Mouse (Mus musculus): Measurements from ENCODE around the gene Lhx8. TPM values are rescaled to one million over a fixed set of nuclear protein-coding genes. Genes with fewer than 3 reads are reported as not detected.

Gene Lhx8
- not detected in 2 replicates for polyA plus RNA-seq (2014; fragmentation: Nextera tagmentation; extraction: Ambion mirVana)

GRCm38 (mm10) chr3:154330181-154331002, at the start of gene Lhx8:
Gene Lhx8, minus strand, starts transcription at chr3:154330659.
- H3K4me2 ChIP-seq (ENCODE audit: low read depth, low read length): no peak within 1 kb of the TSS
- no peaks in the 10 kb centered on the region for H3K9me3 ChIP-seq (ENCODE audit: control insufficient read depth, low read length)
- no peak within 1 kb of the TSS for H3K4me3 ChIP-seq (ENCODE audit: low read depth, low read length)
- no peak within 1 kb of the TSS for H3K27ac ChIP-seq (ENCODE audit: low read depth, low read length)
- H3K27me3 ChIP-seq (ENCODE audit: control insufficient read depth, insufficient read depth, low read length): peaks cover 52% of the 10 kb centered on the region
- peaks cover 7% of the 10 kb centered on the region for H3K4me1 ChIP-seq (ENCODE audit: control insufficient read depth, insufficient read depth, low read length)
- under 1% methylated on average over 28 of the region's 28 CpGs for WGBS
- no peak within 1 kb of the TSS for H3K9ac ChIP-seq (replicated peaks; ENCODE audit: low read depth, low read length)
- ATAC-seq (ENCODE audit: low read depth): no peak
- no peaks in the 10 kb centered on the region for H3K36me3 ChIP-seq (ENCODE audit: control insufficient read depth, insufficient read depth, low read length)

DNA sequence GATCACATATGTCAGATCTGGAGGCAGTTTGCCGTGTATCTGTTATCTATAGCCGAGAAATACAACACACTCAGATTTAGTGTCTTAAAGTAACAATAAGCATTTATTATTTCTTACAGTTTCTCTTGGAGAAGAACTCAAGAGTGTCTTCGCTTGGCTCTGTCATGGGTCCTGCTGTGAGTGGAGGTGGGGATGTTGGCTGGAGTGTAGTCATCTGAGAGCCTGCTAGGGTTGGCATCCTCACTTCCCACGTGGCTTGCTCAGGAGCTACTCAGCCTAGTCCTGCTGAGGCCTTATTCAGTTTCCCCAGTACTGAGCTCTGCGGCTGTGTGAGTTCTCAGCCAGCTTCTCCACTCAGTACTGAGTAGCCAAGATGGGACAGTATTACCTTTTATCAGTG, 43.1 kb upstream of the Lhx8 start:
- ATAC-seq (ENCODE audit: low read depth): no peak
- H3K36me3 ChIP-seq (ENCODE audit: control insufficient read depth, insufficient read depth, low read length): no peaks in the 10 kb centered on the region
- H3K27me3 ChIP-seq (ENCODE audit: control insufficient read depth, insufficient read depth, low read length): no peaks in the 10 kb centered on the region
- no peaks in the 10 kb centered on the region for H3K4me1 ChIP-seq (ENCODE audit: control insufficient read depth, insufficient read depth, low read length)
- H3K9ac ChIP-seq (replicated peaks; ENCODE audit: low read depth, low read length): no peak overlapping the region
- 74% methylated on average over 5 of the region's 5 CpGs for WGBS
- H3K9me3 ChIP-seq (ENCODE audit: control insufficient read depth, low read length): no peaks in the 10 kb centered on the region
- no peak overlapping the region for H3K27ac ChIP-seq (ENCODE audit: low read depth, low read length)
- no peak overlapping the region for H3K4me3 ChIP-seq (ENCODE audit: low read depth, low read length)
- no peak overlapping the region for H3K4me2 ChIP-seq (ENCODE audit: low read depth, low read length)

GRCm38 (mm10) chr3:154372688-154373087, 42.2 kb upstream of the Lhx8 start:
- no peak overlapping the region for H3K27ac ChIP-seq (ENCODE audit: low read depth, low read length)
- no peaks in the 10 kb centered on the region for H3K9me3 ChIP-seq (ENCODE audit: control insufficient read depth, low read length)
- H3K36me3 ChIP-seq (ENCODE audit: control insufficient read depth, insufficient read depth, low read length): no peaks in the 10 kb centered on the region
- no peak overlapping the region for H3K4me2 ChIP-seq (ENCODE audit: low read depth, low read length)
- H3K9ac ChIP-seq (replicated peaks; ENCODE audit: low read depth, low read length): no peak overlapping the region
- H3K4me3 ChIP-seq (ENCODE audit: low read depth, low read length): no peak overlapping the region
- H3K4me1 ChIP-seq (ENCODE audit: control insufficient read depth, insufficient read depth, low read length): no peaks in the 10 kb centered on the region
- ATAC-seq (ENCODE audit: low read depth): no peak
- H3K27me3 ChIP-seq (ENCODE audit: control insufficient read depth, insufficient read depth, low read length): no peaks in the 10 kb centered on the region

DNA sequence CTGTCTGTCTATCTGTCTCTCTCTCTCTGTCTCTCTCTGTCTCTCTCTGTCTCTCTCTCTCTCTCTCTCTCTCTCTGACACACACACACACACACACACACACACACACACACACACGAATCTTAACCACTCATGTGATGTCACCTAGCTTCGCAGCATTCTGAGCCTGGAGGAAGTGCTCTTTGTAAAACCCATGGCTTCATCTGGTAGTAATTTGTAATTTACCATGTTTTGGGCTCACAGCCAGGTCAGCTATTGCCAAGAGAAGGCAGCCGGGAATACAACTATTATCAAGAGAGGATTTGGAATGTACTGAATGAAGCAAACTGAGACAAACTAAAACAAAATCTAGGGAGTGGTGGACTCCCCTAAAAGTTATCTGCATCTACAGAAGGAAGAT, 36.9 kb upstream of the Lhx8 start:
- H3K36me3 ChIP-seq (ENCODE audit: control insufficient read depth, insufficient read depth, low read length): no peaks in the 10 kb centered on the region
- no peaks in the 10 kb centered on the region for H3K4me1 ChIP-seq (ENCODE audit: control insufficient read depth, insufficient read depth, low read length)
- WGBS: 55% methylated on average over 3 of the region's 3 CpGs
- no peaks in the 10 kb centered on the region for H3K27me3 ChIP-seq (ENCODE audit: control insufficient read depth, insufficient read depth, low read length)
- H3K4me2 ChIP-seq (ENCODE audit: low read depth, low read length): no peak overlapping the region
- no peak overlapping the region for H3K9ac ChIP-seq (replicated peaks; ENCODE audit: low read depth, low read length)
- no peak overlapping the region for H3K4me3 ChIP-seq (ENCODE audit: low read depth, low read length)
- H3K27ac ChIP-seq (ENCODE audit: low read depth, low read length): no peak overlapping the region
- no peak for ATAC-seq (ENCODE audit: low read depth)
- no peaks in the 10 kb centered on the region for H3K9me3 ChIP-seq (ENCODE audit: control insufficient read depth, low read length)

GRCm38 (mm10) chr3:154364604-154365209, 34.2 kb upstream of the Lhx8 start:
- 22% methylated on average over 10 of the region's 10 CpGs for WGBS
- no peak for ATAC-seq (ENCODE audit: low read depth)

GRCm38 (mm10) chr3:154363507-154363906, 33.0 kb upstream of the Lhx8 start:
- Histone ChIP-seq H3K4me3 (ENCODE audit: low read depth, low read length) (no peak overlapping the region), H3K4me1 (ENCODE audit: control insufficient read depth, insufficient read depth, low read length) (no peaks in the 10 kb centered on the region), H3K27ac (ENCODE audit: low read depth, low read length) (no peak overlapping the region), H3K36me3 (ENCODE audit: control insufficient read depth, insufficient read depth, low read length) (no peaks in the 10 kb centered on the region), H3K9ac (replicated peaks; ENCODE audit: low read depth, low read length) (no peak overlapping the region), H3K4me2 (ENCODE audit: low read depth, low read length) (no peak overlapping the region), H3K27me3 (ENCODE audit: control insufficient read depth, insufficient read depth, low read length) (no peaks in the 10 kb centered on the region), H3K9me3 (ENCODE audit: control insufficient read depth, low read length) (no peaks in the 10 kb centered on the region)
- WGBS: 75% methylated on average over 9 of the region's 9 CpGs
- ATAC-seq (ENCODE audit: low read depth): no peak

More at GRCm38 (mm10) chr3:154364604-154365209, 34.2 kb upstream of the Lhx8 start:
- no peak overlapping the region for H3K4me3 ChIP-seq (ENCODE audit: low read depth, low read length)
- H3K4me2 ChIP-seq (ENCODE audit: low read depth, low read length): no peak overlapping the region
- no peaks in the 10 kb centered on the region for H3K36me3 ChIP-seq (ENCODE audit: control insufficient read depth, insufficient read depth, low read length)
- H3K27ac ChIP-seq (ENCODE audit: low read depth, low read length): no peak overlapping the region
- H3K4me1 ChIP-seq (ENCODE audit: control insufficient read depth, insufficient read depth, low read length): no peaks in the 10 kb centered on the region
- no peaks in the 10 kb centered on the region for H3K27me3 ChIP-seq (ENCODE audit: control insufficient read depth, insufficient read depth, low read length)
- H3K9ac ChIP-seq (replicated peaks; ENCODE audit: low read depth, low read length): no peak overlapping the region
- H3K9me3 ChIP-seq (ENCODE audit: control insufficient read depth, low read length): no peaks in the 10 kb centered on the region

DNA sequence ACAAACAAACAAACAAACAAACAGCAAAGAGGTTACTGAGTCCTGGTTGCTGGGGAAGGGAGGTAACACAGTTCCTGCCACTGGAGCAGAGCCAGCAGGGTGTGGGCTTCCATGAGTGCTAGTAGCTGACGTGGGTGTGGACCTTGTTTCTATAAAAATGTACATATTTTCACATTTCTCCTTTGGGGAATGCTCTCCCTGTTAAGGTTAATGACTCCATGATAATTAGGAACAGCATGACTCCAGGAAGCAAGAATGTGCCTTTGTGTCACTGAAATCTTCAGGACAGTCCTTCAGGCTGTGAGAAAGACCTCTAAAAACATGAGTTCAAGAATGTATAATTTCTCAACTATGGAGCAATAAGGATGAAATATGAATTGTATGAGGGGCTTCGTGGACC, 28.8 kb upstream of the Lhx8 start:
- Histone ChIP-seq H3K27me3 (ENCODE audit: control insufficient read depth, insufficient read depth, low read length) (no peaks in the 10 kb centered on the region), H3K4me1 (ENCODE audit: control insufficient read depth, insufficient read depth, low read length) (no peaks in the 10 kb centered on the region), H3K4me3 (ENCODE audit: low read depth, low read length) (no peak overlapping the region), H3K9ac (replicated peaks; ENCODE audit: low read depth, low read length) (no peak overlapping the region), H3K27ac (ENCODE audit: low read depth, low read length) (no peak overlapping the region), H3K4me2 (ENCODE audit: low read depth, low read length) (no peak overlapping the region), H3K36me3 (ENCODE audit: control insufficient read depth, insufficient read depth, low read length) (no peaks in the 10 kb centered on the region), H3K9me3 (ENCODE audit: control insufficient read depth, low read length) (no peaks in the 10 kb centered on the region)
- ATAC-seq (ENCODE audit: low read depth): no peak
- 67% methylated on average over 2 of the region's 2 CpGs for WGBS

DNA sequence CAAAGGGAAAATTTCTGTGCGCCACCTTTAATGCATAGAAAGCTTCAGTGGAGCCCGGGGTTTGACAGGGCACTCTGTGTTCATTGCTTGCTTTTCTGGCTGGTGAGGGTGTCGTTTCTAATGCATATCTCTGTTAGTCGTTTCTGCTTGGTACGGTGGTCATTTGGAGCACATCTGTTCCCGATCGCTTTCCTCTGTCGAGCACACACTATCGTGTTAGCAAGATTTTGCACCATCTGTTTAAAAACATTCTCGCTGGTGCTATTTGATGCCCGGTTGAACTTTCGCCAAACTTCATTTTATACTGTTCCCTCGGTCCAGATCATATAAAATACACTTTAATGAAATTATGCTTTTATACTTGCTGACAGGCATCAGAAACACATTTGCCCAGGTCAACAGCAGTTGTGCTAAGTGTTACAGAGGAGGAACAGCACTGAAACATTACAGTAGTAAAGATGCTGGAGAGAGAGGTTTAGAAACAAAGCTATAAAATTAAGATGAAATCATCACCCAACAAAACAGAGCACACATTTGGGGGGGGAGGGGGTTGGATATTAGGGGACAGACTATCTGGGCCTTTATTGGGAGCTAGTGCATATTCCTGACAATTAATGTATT, 9.9 kb upstream of the Lhx8 start:
- 54% methylated on average over 13 of the region's 13 CpGs for WGBS
- Histone ChIP-seq H3K4me2 (ENCODE audit: low read depth, low read length) (peak overlapping the region; percentile 16; the same call in 1 of the 2 replicates), H3K4me1 (ENCODE audit: control insufficient read depth, insufficient read depth, low read length) (no peaks in the 10 kb centered on the region), H3K27ac (ENCODE audit: low read depth, low read length) (no peak overlapping the region), H3K27me3 (ENCODE audit: control insufficient read depth, insufficient read depth, low read length) (peaks cover 12% of the 10 kb centered on the region), H3K36me3 (ENCODE audit: control insufficient read depth, insufficient read depth, low read length) (no peaks in the 10 kb centered on the region), H3K9me3 (ENCODE audit: control insufficient read depth, low read length) (no peaks in the 10 kb centered on the region), H3K4me3 (ENCODE audit: low read depth, low read length) (no peak overlapping the region), H3K9ac (replicated peaks; ENCODE audit: low read depth, low read length) (no peak overlapping the region)
- ATAC-seq (ENCODE audit: low read depth): peak; percentile 41; the same call in 1 of the 2 replicates
